Mouse (Mus musculus) heart, postnatal 0 days (tissue): ENCODE results near the gene Kmt2e. TPM values are rescaled to one million over a fixed set of nuclear protein-coding genes. Genes with fewer than 3 reads are reported as not detected.
"Not testable (repeated sequence)": the region's sequence is repeated elsewhere in the genome, so short reads cannot be mapped to it uniquely, and the experiment has no call there.

Source experiments
- ATAC-seq: fragments of 200-750 bp; cut with Nextera tagmentation; 2 replicates; pipeline ENCODE4 v1.8.0; 2017; ENCODE audit warnings: low read depth, moderate number of reproducible peaks, moderate library complexity; ENCODE audit not compliant: insufficient read depth
- DNase-seq: peaks from one replicate; pipeline ENCODE4 v3.0.0-alpha.2; 2016; ENCODE audit warnings: low spot score
- H3K27ac ChIP-seq: fragments of 300-500 bp; sonication (generic); 2 replicates; pipeline ENCODE4 v1.5.1; 2014; ENCODE audit warnings: low read depth, mild to moderate bottlenecking
- H3K27me3 ChIP-seq: fragments of 300-500 bp; sonication (generic); 2 replicates; pipeline ENCODE4 v1.6.1; 2014; ENCODE audit warnings: low read length, mixed read lengths; ENCODE audit not compliant: control insufficient read depth, insufficient read depth
- H3K36me3 ChIP-seq: fragments of 300-500 bp; sonication (generic); replicated peaks from 2 replicates; pipeline ENCODE4 v1.6.1; 2014; ENCODE audit warnings: low read length, mixed read lengths; ENCODE audit not compliant: control insufficient read depth, insufficient read depth
- H3K4me1 ChIP-seq: fragments of 300-500 bp; sonication (generic); 2 replicates; pipeline ENCODE4 v1.6.1; 2014; ENCODE audit warnings: antibody characterized with exemption; ENCODE audit not compliant: control insufficient read depth, insufficient read depth
- H3K4me2 ChIP-seq: fragments of 300-500 bp; sonication (generic); 2 replicates; pipeline ENCODE4 v1.6.1; 2014; ENCODE audit warnings: low read depth, mild to moderate bottlenecking, low read length, moderate library complexity
- H3K4me3 ChIP-seq: fragments of 300-500 bp; sonication (generic); 2 replicates; pipeline ENCODE4 v1.5.1; 2014; ENCODE audit warnings: low read depth, low read length
- H3K9ac ChIP-seq: fragments of 300-500 bp; sonication (generic); replicated peaks from 2 replicates; pipeline ENCODE4 v1.6.1; 2014; ENCODE audit warnings: low read depth, low read length, mixed read lengths
- H3K9me3 ChIP-seq: fragments of 300-500 bp; sonication (generic); replicated peaks from 2 replicates; pipeline ENCODE4 v1.6.1; 2016; ENCODE audit warnings: low read length; ENCODE audit not compliant: control insufficient read depth
- CTCF ChIP-seq: IDR thresholded peaks from 2 replicates; pipeline ENCODE4 v1.5.1; 2016; ENCODE audit warnings: antibody characterized with exemption, control low read depth, low read depth
- EP300 ChIP-seq: IDR thresholded peaks from 2 replicates; pipeline ENCODE4 v1.6.1; 2016; ENCODE audit warnings: antibody characterized with exemption, low read depth
- WGBS: fragments of 180-500 bp; shearing (Covaris S2); extraction: QIAGEN DNeasy Blood & Tissue Kit; methylation state at CpG from one replicate; pipeline ENCODE4 v1.1.7; 2014; 5-methylcytosine and 5-hydroxymethylcytosine counted together
- polyA plus RNA-seq: library from polyadenylated mRNA; unstranded; fragments of >200 nt; fragmentation: Nextera tagmentation; extraction: Ambion mirVana; gene quantifications from 2 replicates; pipeline ENCODE4 v1.2.1, GENCODE M21; 2015
- total RNA-seq: library from RNA; depleted of rRNA; stranded (reverse); fragments of >200 nt; gene quantifications from 2 replicates; pipeline ENCODE4 v1.2.3, GENCODE M21; 2014; ENCODE audit warnings: low replicate concordance

Gene Kmt2e
- total and polyA plus RNA-seq, 2 experiments from 2014 or later, result 34.5 to 55.0 TPM

DNA sequence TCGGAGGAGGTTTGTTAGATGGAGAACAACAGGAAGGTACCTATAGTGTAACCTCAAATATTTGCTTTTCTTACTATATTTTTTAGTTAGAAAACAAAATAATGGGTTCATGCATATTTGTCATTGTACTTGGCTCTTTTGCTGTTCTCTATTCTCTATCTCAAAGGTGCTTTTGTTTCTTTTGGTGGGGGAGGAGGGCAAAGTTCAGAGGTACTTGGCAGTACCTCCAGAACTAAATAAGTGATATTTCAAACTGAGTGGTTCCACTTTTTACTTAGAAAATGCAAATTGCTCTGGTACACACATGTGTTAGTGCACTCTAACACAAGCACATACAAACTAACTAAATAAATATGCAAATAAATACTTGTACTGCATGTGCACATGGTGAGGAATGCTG, 7.7 kb downstream of the Kmt2e start:
- H3K4me3 ChIP-seq, result no peak overlapping the region
- H3K9me3 ChIP-seq, result no peaks in the 10 kb centered on the region
- H3K4me2 ChIP-seq, result no peak overlapping the region
- WGBS, result 83% methylated on average over 1 of the region's 1 CpGs
- H3K36me3 ChIP-seq, result no peaks in the 10 kb centered on the region
- no peak for TF ChIP-seq CTCF
- TF ChIP-seq EP300, result no peak
- ATAC-seq (no peak), DNase-seq (no peak)
- no peak overlapping the region for H3K27ac ChIP-seq
- no peaks in the 10 kb centered on the region for H3K27me3 ChIP-seq
- peaks cover 44% of the 10 kb centered on the region for H3K4me1 ChIP-seq
- no peak overlapping the region for H3K9ac ChIP-seq

DNA sequence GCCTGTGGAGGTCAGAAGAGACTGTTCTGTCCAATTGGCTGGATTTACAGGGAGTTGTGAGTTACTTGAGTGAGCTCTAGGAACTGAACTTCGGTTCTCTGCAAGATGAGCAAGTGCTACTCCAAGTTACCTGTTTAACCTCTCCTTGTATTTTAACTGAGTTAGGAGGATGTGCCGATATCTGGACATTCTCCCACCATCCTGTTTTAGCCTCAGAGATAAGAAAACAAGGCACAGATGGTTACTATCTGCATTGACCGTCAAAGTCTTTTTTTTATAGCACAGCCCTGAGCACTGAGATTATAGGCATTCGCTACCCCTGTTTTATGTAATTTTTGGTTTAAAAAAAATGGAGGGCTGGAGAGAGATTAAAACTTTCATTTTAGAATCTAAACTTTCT, 10.2 kb downstream of the Kmt2e start:
- H3K4me1 ChIP-seq, result peaks cover 38% of the 10 kb centered on the region
- H3K9me3 ChIP-seq, result no peaks in the 10 kb centered on the region
- no peaks in the 10 kb centered on the region for H3K36me3 ChIP-seq
- TF ChIP-seq EP300 (no peak), CTCF (no peak)
- no peak overlapping the region for H3K9ac ChIP-seq
- no peak overlapping the region for H3K4me3 ChIP-seq
- no peak overlapping the region for H3K27ac ChIP-seq
- WGBS, result 26% methylated on average over 4 of the region's 4 CpGs
- no peaks in the 10 kb centered on the region for H3K27me3 ChIP-seq
- no peak for ATAC-seq
- H3K4me2 ChIP-seq, result no peak overlapping the region
- no peak for DNase-seq

DNA sequence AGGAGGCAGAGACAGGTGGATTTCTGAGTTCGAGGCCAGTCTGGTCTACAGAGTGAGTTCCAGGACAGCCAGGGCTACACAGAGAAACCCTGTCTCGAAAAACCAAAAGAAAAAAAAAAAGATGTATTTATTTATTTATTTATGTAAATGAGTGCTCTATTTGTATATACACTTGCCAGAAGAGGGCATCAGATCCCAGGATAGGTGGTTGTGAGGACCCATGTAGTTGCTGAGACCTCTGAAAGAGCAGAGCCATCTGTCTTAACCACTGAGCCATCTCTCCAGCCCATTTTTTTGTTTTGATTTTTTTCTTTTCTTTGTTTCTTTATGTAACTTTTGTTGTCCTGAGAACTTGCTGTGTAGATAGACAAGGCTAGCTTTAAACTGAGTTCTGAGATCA, 19.3 kb downstream of the Kmt2e start:
- TF ChIP-seq CTCF, result 0 out of 2 replicates have a peak, but pooled peaks have one; percentile 1
- not testable (repeated sequence) for H3K27ac ChIP-seq, H3K9ac ChIP-seq, H3K4me1 ChIP-seq, DNase-seq, H3K4me2 ChIP-seq, H3K9me3 ChIP-seq, ATAC-seq, H3K27me3 ChIP-seq, H3K4me3 ChIP-seq
- H3K36me3 ChIP-seq, result peaks cover 35% of the 10 kb centered on the region
- WGBS, result 86% methylated on average over 2 of the region's 2 CpGs

DNA sequence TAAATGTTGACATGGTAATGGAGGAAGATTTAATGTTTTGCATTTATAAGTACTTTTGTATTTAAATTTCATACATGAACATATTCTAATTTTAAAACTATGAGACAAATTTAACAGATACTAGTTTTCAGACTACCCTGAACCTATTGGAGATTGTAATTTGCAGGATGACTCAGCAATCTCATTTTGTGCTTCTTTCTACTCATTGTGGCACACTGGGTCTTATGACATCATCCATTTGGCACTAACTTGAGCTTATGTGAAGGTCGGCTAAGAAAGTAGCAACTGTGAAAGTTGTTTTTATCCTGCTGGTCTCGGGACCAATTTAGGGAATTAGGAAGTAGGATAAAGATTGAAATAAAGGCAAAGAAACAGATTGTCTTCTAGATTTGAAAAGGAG, 27.4 kb downstream of the Kmt2e start:
- Histone ChIP-seq H3K36me3 (peaks cover 34% of the 10 kb centered on the region), H3K9me3 (no peaks in the 10 kb centered on the region), H3K4me1 (no peaks in the 10 kb centered on the region), H3K4me2 (no peak overlapping the region), H3K9ac (no peak overlapping the region), H3K27ac (no peak overlapping the region), H3K27me3 (no peaks in the 10 kb centered on the region), H3K4me3 (no peak overlapping the region)
- TF ChIP-seq CTCF (no peak), EP300 (no peak)
- ATAC-seq (no peak), DNase-seq (no peak)
- WGBS, result 21% methylated on average over 2 of the region's 2 CpGs

DNA sequence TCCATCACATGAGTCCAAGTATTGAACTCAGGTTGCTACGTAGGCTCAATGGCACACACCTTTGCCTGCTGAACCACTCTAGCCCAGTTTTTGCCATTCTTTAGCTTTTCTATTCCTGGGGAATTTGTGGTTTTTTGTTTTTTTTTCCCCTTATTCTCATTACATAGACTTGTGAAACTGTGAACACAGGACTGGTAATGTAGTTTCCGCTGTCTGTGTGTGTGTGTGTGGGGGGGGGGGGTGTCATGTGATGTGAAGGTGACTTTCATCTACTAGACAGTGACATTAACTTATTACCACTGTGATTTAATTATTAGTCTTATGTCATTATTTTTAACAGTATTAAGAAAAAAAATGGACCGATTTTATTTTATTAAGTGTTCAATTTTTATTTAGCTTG, 30.0 kb downstream of the Kmt2e start:
- no peak for ATAC-seq
- no peak overlapping the region for H3K4me3 ChIP-seq
- no peak overlapping the region for H3K9ac ChIP-seq
- no peaks in the 10 kb centered on the region for H3K9me3 ChIP-seq
- no peak for DNase-seq
- TF ChIP-seq EP300 (no peak), CTCF (no peak)
- H3K27ac ChIP-seq, result no peak overlapping the region
- WGBS, result 81% methylated on average over 3 of the region's 3 CpGs
- peaks cover 41% of the 10 kb centered on the region for H3K36me3 ChIP-seq
- H3K27me3 ChIP-seq, result no peaks in the 10 kb centered on the region
- no peak overlapping the region for H3K4me2 ChIP-seq
- H3K4me1 ChIP-seq, result no peaks in the 10 kb centered on the region

DNA sequence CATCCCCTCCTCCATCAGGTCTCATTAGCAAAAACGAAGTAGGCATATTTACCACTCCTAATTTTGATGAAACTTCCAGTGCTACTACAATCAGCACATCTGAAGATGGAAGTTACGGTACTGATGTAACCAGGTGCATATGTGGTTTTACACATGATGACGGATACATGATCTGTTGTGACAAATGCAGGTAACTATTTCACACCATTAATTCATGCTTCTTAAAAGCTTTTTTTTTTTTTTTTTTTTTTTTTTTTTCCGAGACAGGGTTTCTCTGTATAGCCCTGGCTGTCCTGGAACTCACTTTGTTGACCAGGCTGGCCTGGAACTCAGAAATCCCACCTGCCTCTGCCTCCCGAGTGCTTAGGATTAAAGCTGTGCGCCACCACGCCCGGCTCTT, 30.5 kb downstream of the Kmt2e start:
- peaks cover 41% of the 10 kb centered on the region for H3K36me3 ChIP-seq
- no peaks in the 10 kb centered on the region for H3K4me1 ChIP-seq
- H3K9me3 ChIP-seq, result no peaks in the 10 kb centered on the region
- no peaks in the 10 kb centered on the region for H3K27me3 ChIP-seq
- 92% methylated on average over 8 of the region's 8 CpGs for WGBS
- no peak overlapping the region for H3K4me2 ChIP-seq
- no peak overlapping the region for H3K9ac ChIP-seq
- no peak overlapping the region for H3K4me3 ChIP-seq
- no peak for ATAC-seq
- DNase-seq, result no peak
- no peak for TF ChIP-seq EP300
- no peak for TF ChIP-seq CTCF
- no peak overlapping the region for H3K27ac ChIP-seq
